Mouse (Mus musculus) left cerebral cortex, adult 18-20 months (tissue): ENCODE results near the gene Man2b1. TPM values are rescaled to one million over a fixed set of nuclear protein-coding genes. Genes with fewer than 3 reads are reported as not detected.
"Not testable (repeated sequence)": the region's sequence is repeated elsewhere in the genome, so short reads cannot be mapped to it uniquely, and the experiment has no call there.

ENCODE experiments used
- DNase-seq, 2 experiments: peaks; one replicate each; pipeline ENCODE4 v3.0.0; 2021 to 2022; ENCODE audit warnings: low spot score in 2 of 2, mixed read lengths in 1 of 2
- microRNA-seq, 2 experiments: library from miRNA; unstranded; fragments of <30 nt; microRNA quantifications; one replicate each; pipeline ENCODE4 v1.2.0; 2021
- total RNA-seq, 2 experiments: library from RNA; stranded (reverse); gene quantifications; 2 replicates each; pipeline ENCODE4 v1.2.3; 2021

Gene Man2b1
- total RNA-seq, 2 experiments from 2014 or later, result 30.8 to 36.9 TPM

DNA sequence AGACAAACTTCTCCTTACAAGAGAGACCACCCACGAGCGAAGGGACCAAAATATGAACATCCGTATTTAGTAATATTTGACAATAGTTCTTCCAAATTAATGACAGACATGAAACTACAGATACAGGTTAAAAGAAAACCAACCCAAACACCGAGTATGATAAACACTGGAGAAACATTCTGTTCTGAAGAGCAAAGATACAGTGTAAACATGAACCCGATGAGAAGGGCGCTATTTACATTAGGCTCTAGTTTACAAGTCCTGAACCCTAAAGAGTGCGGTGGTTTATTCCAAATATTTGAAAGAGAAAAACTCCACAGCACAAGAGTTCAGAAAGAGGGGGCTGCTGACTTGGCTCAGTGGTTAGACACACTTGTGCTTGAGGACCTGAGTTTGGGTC lies 33.9 kb downstream of the Man2b1 start:
- DNase-seq, result no peak

DNA sequence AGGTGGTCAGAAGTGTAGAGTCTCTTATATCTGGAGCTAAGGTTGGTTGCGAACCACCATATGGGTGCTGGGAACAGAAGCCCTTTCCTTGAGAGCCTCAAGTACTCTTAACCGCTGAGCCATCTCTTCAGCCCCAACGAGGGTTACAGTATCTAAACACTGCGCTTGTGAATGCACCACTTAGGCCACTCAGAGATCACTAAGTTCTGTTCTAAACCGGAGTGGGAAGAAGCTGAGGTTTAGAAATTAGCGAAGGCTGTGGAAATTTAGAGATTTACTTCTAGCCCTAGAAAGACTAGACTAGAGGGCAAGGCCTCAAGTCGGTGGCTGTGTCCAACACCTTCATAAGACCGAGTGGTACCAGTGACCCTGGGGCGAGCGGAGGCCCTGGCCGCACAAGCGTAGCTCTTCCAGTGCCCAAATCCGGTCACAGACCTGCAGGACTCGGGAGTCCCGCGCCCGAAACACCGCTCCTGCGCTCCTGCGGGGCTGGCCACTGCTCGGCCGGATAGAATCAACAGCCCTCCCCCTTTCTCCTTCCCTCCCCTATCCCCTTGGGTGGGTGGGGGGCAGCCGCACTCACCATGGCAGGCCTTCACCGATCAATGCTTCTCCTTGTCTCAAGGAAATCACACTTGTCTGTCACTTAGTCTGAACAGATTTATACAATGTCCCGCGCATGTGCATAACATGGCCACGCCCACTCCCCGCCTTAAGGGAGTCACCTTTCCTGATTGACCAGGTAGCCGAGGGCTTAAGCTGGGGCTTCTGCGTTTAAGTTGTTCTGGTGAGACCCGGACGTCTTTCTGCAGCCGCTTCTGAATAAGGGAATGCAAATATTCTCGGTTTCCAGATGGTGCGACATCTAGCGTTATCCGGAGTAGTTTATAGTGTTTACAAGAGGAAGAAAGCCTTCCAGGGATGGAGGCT lies 36.2 kb downstream of the Man2b1 start:
- peak; percentile 78 to 87 for DNase-seq

DNA sequence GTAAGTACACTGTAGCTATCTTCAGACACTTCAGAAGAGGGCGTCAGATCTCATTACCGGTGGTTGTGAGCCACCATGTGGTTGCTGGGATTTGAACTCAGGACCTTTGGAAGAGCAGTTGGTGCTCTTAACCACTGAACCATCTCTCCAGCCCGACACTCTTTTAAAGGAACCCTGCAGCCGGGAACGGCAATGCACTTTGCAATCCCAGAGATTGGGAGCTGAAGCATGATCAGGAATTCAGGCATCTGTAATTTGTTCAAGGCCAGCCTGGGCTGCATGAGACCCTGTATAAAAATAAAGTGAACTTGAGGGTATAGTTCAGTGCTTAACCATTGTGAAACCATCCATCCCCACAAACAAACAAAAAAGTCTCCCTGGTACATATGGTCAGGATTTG lies 37.2 kb downstream of the Man2b1 start:
- not testable (repeated sequence) for DNase-seq

DNA sequence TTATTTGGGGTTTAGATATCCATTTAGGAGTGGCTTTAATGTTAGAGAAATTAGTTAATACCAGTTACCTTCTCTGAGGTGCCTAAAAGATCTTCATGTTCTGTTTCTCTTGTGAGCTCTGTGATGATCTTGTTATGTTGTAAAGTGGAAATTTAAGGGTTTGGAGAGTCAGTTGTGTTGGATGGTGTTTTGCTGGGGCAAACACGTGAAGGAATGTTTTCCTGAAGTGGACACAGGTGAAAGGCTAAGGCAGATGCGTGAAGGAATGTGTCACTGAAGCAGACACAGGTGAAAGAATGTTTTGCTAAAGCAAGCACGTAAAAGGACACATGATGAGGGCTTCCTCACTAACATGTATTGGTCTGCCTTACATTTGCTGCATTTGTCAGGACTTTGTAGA lies 39.9 kb downstream of the Man2b1 start, which contains the start of gene Zfp791:
TSS of gene Zfp791 (minus strand) at position 101 of the 400 bp plus-strand sequence.
- no peak for DNase-seq

DNA sequence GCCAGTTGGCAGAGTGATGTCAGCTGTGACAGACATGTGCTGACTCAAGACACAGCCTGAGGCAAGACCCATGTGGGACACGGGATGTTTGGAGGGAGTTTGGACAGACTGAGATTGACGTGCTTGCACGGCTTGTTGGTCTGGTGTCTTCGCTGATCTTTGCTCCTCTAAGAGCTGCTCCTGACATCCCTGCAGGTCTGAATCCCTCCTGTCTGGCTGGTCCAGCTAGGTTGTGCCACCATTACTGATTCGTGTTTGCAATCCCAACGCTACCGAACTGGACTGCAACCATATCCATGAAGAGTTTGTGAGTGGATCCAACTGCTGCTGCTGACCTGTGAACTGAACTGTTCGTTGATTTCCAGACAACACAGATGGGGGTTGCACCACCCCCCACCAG lies 40.6 kb downstream of the Man2b1 start:
- no peak for DNase-seq

DNA sequence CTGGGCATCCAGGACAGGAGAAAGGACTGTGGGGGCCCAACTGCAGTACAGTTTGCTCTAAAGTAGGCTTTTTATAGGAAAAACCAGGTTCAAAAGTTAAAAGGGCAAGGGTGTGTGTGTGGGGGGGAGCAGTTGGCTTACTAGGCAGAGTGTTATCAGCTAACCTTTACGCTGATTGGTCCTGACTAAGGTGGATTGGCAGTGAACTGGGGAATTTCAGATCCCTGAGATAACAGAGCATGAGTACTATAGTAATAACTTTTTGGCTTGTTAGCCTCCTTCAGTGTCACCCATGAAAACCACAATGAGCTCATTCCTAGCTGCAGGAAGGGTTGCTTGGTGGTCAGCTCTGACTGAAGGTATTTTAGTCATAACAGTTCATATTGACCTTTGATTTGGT lies 49.3 kb downstream of the Man2b1 start:
- no peak for DNase-seq

DNA sequence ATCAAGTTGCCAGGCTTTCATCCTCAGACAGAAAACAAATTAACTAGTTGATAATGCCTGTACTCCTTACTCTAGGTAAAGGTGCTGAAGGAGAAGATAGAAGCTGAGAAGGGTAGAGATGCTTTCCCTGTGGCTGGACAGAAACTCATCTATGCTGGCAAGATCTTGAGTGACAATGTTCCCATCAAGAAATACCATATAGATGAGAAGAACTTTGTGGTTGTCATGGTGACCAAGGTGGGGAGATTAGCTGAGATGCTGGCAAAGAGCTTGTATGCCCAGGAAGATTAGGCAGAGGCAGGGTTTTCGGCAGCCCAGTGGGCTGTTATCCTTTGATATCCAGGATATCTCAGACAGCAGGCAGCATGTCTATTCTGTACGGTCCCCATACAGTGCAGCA lies 52.6 kb downstream of the Man2b1 start:
- not testable (repeated sequence) for DNase-seq

DNA sequence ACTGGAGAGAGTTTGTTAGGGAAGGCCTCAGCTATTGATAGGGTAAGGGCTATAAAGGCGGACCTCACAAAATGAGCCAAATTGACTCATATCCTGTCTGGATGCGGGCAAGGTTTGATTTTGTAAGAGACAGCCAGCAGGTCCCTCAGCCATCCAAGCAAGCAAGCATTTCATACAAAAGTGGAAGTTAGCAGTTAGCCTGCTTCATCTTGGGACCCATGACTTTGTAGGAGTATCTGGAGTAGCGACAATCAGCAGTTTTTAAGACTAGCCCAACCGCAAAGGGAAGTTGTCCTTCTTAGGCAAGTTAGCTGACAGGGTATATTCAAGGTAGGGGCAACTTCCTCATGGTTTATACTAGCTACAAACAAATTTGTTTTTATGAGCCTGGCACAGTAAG lies 59.4 kb downstream of the Man2b1 start:
- DNase-seq, result no peak

Small RNAs within 50 kb of the gene (microRNA-seq; reads per million reads assigned to microRNA genes)
- 0.42 to 0.50 reads per million in 2 experiments for gene Gm23388
- gene Mir7070, result 3.7 to 4.2 reads per million in 2 experiments

Other genes with a start within 250 kb of the Man2b1 start
- gene Rad23a, start 242.6 kb upstream of the Man2b1 start, total RNA-seq, result 10 to 100 TPM; 78.9 to 79.8 TPM
- 100 to 1,000 TPM; 456 to 475 TPM for gene Calr, start 236.3 kb upstream of the Man2b1 start, total RNA-seq
- 10 to 100 TPM; 45.8 to 48.2 TPM for gene Farsa, start 226.3 kb upstream of the Man2b1 start, total RNA-seq
- gene Syce2, start 211.2 kb upstream of the Man2b1 start, total RNA-seq, result 1 to 10 TPM; 6.7 to 8.4 TPM
- 10 to 100 TPM; 34.8 to 39.1 TPM for gene Gcdh, start 189.3 kb upstream of the Man2b1 start, total RNA-seq
- under 1 TPM in 1 of 2 experiments, not detected in 1; 0.28 TPM for gene Klf1, start 181.3 kb upstream of the Man2b1 start, total RNA-seq
- gene Dnase2a, start 174.7 kb upstream of the Man2b1 start, total RNA-seq, result 1 to 10 TPM; 3.2 to 3.7 TPM
- 10 to 100 TPM; 75.6 to 83.6 TPM for gene Mast1, start 145.9 kb upstream of the Man2b1 start, total RNA-seq
- gene Rtbdn, start 136.3 kb upstream of the Man2b1 start, total RNA-seq, result 1 to 10 TPM in 1 of 2 experiments, under 1 TPM in 1; 0.91 to 1.3 TPM
- gene Gm49661, start 113.8 kb upstream of the Man2b1 start, total RNA-seq, result not detected
- 100 to 1,000 TPM; 338 to 344 TPM for gene Prdx2, start 113.7 kb upstream of the Man2b1 start, total RNA-seq
- gene Rnaseh2a, start 113.5 kb upstream of the Man2b1 start, total RNA-seq, result 10 to 100 TPM; 45.8 to 59.8 TPM
- gene Junb, start 104.6 kb upstream of the Man2b1 start, total RNA-seq, result 100 to 1,000 TPM; 119 to 130 TPM
- 1 to 10 TPM; 9.6 to 9.7 TPM for gene Hook2, start 92.7 kb upstream of the Man2b1 start, total RNA-seq
- not detected for gene Best2, start 68.7 kb upstream of the Man2b1 start, total RNA-seq
- 100 to 1,000 TPM; 130 to 138 TPM for gene Asna1, start 58.0 kb upstream of the Man2b1 start, total RNA-seq
- gene Trir, start 56.4 kb upstream of the Man2b1 start, total RNA-seq, result 100 to 1,000 TPM; 129 to 134 TPM
- 100 to 1,000 TPM; 171 to 176 TPM for gene Tnpo2, start 46.4 kb upstream of the Man2b1 start, total RNA-seq
- 10 to 100 TPM; 16.2 to 17.5 TPM for gene Fbxw9, start 23.2 kb upstream of the Man2b1 start, total RNA-seq
- not detected for gene Gm5741, start 15.3 kb upstream of the Man2b1 start, total RNA-seq
- 10 to 100 TPM; 63.8 to 68.7 TPM for gene Dhps, start 11.5 kb upstream of the Man2b1 start, total RNA-seq
- 10 to 100 TPM; 58.4 to 64.3 TPM for gene Wdr83os, start 2.5 kb upstream of the Man2b1 start, total RNA-seq
- gene Wdr83, start 2.0 kb upstream of the Man2b1 start, total RNA-seq, result 10 to 100 TPM; 24.3 to 24.5 TPM
- 1 to 10 TPM; 7.8 to 8.8 TPM for gene Zfp791, start 39.8 kb downstream of the Man2b1 start, total RNA-seq
- not detected for gene Cks1brt, start 68.7 kb downstream of the Man2b1 start, total RNA-seq
- not detected for gene Olfr371, start 142.7 kb downstream of the Man2b1 start, total RNA-seq
- 10 to 100 TPM; 26.5 to 28.1 TPM for gene Orc6, start 216.4 kb downstream of the Man2b1 start, total RNA-seq
- 100 to 1,000 TPM; 128 to 133 TPM for gene Vps35, start 216.5 kb downstream of the Man2b1 start, total RNA-seq